Mouse (Mus musculus) lung, postnatal 25 days (tissue): ENCODE data around the gene Lyrm2.

ENCODE experiments used
- DNase-seq: peaks from one replicate; pipeline ENCODE4 v3.0.0; 2022; ENCODE audit warnings: low spot score

The Lyrm2 gene

DNA sequence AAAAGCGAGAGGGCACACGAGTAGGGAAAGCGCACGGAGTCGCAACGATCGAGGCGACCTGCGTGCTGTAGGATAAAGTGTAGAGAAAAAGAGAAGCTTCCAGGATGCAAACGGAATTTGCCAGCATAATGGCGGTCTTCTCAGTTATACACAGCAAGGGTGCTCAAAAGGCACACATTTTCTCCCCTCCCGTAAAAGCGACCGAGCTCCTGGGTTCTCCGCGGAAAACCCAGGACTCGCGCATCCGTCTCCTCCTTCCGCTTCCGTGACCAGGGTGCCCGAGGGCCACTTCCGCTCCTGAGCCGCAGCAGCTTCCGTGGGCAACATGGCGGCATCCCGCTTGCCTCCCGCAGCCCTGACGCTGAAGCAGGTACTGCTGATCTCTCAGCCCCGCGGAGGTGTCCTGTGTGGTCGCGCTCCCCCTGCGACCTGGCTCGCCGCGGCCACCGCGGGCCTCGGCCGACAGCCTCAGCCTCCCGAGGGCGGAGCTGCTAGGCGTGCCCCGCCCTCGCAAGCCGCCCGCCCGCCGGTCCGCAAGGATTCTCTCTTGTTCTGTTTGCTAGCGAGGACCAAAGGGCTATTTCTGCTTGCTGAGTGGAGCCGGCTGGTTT, at the start of gene Lyrm2:
Lyrm2 (plus strand) TSS at position 288 of the 611 bp plus-strand sequence.
- peak; percentile 74 for DNase-seq

- DNase-seq: no peak
These were observed 49.3 kb upstream of the Lyrm2 start for GRCm38 (mm10) chr4:32750711-32751110.

GRCm38 (mm10) chr4:32757430-32757829, 42.6 kb upstream of the Lyrm2 start:
- no peak for DNase-seq

DNA sequence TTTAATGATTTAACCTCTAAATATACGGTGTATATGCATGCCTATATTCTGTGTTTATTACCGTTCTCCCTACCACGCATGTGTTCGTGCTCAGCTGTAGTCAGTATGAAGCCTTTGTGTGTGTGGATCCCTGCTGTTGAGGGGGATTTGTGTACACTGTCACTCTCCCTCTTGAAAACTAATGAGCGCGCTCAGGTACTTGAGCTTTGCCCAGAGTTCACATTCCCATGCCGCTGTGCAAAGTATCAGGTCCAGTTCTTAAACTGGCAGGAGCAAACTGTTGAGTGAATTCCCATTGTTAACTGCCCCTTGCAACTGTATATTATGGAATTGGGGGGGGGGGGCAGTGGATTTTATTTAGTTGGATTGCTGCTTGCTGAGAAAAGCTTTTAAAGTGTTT, 32.6 kb upstream of the Lyrm2 start:
- DNase-seq: no peak

- peak; percentile 37 for DNase-seq
These were observed 32.0 kb upstream of the Lyrm2 start for GRCm38 (mm10) chr4:32768046-32768445.

DNA sequence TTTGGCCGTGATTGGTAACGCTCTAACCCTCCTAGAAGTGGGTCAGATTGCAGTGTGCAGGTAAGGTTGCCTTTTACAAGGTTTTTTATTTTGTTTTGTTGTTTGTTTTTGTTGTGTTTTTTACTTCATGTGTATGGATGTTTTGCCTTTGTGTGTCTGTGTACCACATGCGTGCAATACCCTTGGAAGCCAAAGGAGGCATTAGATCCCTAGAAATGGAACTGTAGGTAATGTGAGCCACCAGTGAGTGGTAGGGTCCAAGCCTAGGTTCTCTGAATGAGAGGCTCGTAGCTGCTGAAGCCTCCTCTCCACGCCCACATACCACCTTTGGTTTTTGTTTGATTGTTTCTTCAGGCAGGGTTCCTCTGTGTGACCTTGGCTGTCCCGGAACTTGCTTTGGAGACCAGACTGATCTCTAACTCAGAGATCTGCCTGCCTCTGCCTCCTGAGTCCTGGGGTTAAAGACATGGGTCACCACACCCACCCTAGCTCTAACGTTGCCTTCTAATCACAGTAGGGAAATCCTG, 29.7 kb upstream of the Lyrm2 start:
- DNase-seq: no peak

GRCm38 (mm10) chr4:32779996-32780395, 20.1 kb upstream of the Lyrm2 start:
- no peak for DNase-seq

GRCm38 (mm10) chr4:32787110-32787509, 12.9 kb upstream of the Lyrm2 start:
- no peak for DNase-seq

- DNase-seq: no peak
These were observed 11.0 kb upstream of the Lyrm2 start for GRCm38 (mm10) chr4:32789020-32789419.

DNA sequence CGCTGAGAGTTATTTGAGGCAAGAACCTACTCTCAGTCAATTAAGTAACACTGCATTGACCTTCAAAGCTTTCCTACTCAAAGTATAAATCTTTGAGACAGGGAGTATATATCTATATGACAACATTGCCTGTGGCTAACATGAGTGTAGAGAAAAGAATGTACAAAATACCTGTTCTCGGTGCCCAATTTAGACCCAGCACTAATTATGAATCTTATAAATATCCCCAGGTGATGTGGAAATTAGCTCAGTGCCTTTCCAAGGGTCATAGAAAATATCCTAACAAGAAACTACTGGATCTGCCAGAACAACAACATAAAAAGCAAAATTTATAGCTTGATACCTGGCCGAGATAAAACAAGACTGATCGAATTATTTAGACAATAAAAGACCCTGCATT, 1.1 kb upstream of the Lyrm2 start:
- DNase-seq: no peak

DNA sequence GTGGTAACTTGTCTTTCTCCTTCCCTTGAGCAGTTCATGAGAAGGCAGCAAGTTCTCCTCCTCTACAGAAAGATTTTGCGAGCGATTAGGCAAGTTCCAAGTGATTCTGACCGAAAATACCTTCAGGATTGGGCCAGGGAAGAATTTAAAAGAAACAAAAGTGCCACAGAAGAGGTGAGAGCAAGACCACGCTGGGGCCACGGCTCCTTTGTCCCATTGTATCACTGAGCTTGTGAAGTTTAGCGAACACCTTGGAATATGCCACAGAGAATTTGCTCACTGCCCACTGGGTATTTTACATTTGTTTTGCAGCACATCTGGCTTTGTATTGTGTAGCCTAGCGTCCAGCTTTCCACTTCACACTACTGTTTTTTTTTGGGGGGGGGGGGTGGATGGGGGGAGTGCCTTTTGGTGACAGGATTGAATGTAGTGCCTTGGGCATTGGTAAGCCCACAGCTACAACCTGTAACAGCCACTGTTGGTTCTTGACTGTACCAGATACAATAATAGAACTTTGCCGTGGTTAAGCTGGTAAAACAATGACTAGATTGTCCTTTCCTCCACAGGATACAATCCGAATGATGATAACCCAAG, 621 bp downstream of the Lyrm2 start:
- no peak for DNase-seq

- DNase-seq: no peak
These were observed 17.4 kb downstream of the Lyrm2 start for GRCm38 (mm10) chr4:32817478-32817877.

GRCm38 (mm10) chr4:32820676-32821075, 20.6 kb downstream of the Lyrm2 start:
- no peak for DNase-seq

- peak; percentile 16 for DNase-seq
These were observed 24.2 kb downstream of the Lyrm2 start for GRCm38 (mm10) chr4:32824254-32824653.

DNA sequence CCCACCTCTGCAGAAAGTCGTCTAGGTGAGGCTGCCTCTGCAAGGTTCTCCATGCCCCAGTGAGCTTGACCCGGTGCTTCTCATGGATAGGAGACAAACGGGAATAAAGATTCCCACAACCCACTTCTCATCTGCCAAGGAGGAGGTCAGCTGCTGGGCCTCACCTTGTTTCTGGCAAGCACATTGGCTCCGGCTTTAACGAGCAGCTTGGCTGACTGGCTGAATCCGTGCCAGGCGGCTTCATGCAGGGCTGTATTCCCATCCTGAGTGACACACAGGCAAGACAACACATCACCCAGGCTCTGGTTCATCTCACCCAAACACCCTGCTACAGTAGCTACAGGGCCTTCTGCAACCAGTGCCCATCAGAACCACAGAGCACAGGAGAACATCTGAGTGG, 26.9 kb downstream of the Lyrm2 start:
- no peak for DNase-seq

DNA sequence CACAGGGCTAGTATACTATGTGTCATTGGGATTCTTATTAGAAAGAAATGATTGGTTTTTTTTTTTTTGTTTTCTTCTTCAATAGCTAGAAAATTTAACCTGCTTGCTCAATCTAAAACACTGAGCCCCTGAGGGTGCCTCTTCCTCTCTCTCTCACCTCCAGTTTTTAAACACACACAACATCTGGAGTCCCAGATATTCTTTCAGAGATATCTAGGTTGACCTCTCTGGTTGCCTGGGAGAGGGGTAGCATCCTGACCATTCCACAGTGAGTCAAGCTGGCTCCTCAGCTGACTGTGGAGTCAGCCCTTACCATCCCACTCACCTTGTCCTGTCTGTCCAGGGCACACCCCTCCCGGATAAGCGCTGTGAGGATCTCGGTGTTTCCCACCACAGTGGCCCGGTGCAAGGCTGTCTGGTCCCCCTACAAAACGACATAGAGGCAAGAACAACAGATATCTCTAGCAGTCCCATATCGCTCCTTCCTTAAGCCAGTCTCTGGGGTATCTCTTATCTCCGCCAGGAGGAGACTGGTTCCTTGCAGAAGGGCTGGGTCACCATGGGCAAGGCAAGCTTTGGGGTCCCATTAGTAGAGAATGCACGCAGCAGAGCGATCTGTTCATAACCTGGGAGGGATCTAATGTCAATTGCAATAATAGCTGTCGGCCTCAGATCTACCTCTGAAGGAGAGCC, 28.5 kb downstream of the Lyrm2 start:
- no peak for DNase-seq

DNA sequence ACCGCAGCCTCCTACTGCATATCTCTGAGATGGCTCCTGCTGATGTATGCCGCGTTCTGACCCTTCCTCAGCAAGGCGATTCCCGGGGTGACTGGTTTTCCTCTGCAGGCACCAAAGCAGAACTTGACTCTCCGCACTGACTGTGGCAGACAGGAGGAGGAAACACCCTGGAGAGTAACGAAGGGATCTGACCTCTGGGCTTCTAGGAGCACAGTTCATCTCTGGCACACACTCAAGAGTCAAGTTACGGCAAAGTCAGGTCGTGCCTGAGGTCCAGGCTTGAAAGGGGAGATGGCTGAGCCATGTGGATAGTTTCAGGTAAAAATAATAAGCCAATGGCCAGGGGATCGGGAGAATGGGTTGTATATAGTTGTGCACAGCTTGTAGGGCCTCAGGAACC, 29.3 kb downstream of the Lyrm2 start:
- no peak for DNase-seq

DNA sequence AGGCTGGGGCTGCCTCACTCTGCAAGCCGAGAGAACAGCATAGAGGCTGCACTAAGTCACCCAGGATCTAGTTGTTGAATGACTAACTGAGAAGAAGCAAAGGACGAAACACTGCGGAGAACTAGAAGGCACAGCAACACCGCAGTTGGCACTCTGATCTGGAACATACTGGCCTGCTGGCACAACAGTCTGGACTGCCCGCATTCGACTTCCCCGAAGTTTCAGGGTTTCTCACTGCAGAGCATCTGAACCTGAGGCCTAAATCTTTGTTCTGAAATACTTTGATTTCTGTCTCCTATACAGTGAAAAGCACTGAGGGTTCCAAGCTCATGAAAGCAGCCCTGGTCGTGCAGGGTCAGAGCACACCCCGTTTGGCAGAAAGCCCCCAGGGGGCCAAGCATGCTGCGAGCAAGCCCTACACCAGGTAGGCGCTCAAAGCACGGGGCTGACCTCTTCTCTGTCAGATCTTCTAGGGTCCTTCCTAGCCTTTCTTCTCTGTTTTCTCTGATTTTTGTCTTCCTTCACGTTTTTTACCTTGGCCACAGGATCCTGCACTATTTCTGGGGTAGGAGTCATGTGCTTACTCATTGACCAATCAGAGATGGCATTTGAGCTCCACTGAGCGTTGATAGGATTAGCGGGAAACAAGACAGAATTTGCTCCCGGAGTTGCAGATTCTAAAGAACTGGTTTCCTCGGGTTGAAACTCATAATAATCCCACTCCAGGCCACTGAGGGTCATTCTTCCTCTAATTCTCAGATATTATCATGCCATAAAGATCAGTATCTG, 33.6 kb downstream of the Lyrm2 start:
- no peak for DNase-seq

DNA sequence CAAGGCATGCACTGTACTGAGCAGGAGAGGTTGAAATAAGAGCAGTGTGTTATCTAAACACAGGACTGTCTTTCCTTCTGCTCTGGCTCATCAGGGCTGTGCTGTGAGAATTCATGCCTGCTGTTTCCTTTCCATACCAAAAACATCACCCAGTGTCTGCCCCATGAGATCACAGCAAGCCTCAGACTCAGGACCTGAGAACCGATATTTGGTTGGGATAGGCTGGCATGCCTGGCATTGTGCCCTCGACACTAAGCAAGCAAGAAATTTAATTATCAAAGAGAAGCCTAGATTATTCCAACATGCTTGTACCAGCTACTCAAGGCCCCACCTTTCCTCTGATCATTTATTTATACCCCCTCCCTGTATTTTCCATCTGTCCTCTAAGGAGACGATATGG, 34.5 kb downstream of the Lyrm2 start:
- no peak for DNase-seq

DNA sequence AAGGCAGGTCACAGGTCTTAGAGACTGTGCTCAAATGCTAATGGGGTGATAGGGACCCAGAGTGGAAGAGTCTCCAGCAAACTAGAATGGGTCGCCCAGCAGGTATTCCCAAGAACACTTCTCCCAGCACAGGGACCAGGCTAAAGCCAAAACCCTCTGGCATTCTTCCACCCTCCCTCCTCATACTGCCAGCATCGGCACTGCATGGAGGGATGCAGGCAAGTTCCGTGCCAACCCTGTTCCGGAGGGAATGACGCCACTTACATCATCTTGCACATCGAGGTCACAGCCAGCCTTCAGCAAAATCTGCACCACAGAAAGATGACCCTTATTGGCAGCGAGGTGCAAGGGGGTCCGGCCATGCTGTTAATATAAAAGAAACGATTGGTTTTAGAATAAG, 36.0 kb downstream of the Lyrm2 start:
- no peak for DNase-seq

GRCm38 (mm10) chr4:32838401-32838800, 38.3 kb downstream of the Lyrm2 start:
- DNase-seq: no peak
